Mouse (Mus musculus) ES-Bruce4 (cell line): ENCODE data around the gene Hcrt. TPM values are rescaled to one million over a fixed set of nuclear protein-coding genes. Genes with fewer than 3 reads are reported as not detected.
A peak's percentile ranks its signal among the peaks of the same experiment; 100 is the strongest.
"Not testable (repeated sequence)": the region's sequence is repeated elsewhere in the genome, so short reads cannot be mapped to it uniquely, and the experiment has no call there.

Experiments
- H3K27ac ChIP-seq: 2 replicates; pipeline ENCODE4 v1.5.1; 2012; ENCODE audit warnings: low read length, inconsistent platforms; ENCODE audit not compliant: insufficient read depth
- H3K27me3 ChIP-seq: 2 replicates; pipeline ENCODE4 v1.6.1; 2012; ENCODE audit warnings: mild to moderate bottlenecking, low read length, inconsistent platforms; ENCODE audit not compliant: control insufficient read depth, poor library complexity, insufficient read depth, severe bottlenecking
- H3K36me3 ChIP-seq: 2 replicates; pipeline ENCODE4 v1.6.1; 2012; ENCODE audit warnings: inconsistent platforms, mild to moderate bottlenecking, low read length, moderate library complexity; ENCODE audit not compliant: control insufficient read depth, poor library complexity, insufficient read depth, severe bottlenecking
- H3K4me1 ChIP-seq: one replicate; pipeline ENCODE4 v1.8.1; 2011; ENCODE audit warnings: low read length; ENCODE audit not compliant: control insufficient read depth, insufficient read depth
- H3K4me3 ChIP-seq: 2 replicates; pipeline ENCODE4 v1.5.1; 2011; ENCODE audit warnings: low read depth, mild to moderate bottlenecking, low read length
- H3K9ac ChIP-seq: 2 replicates; pipeline ENCODE4 v1.6.1; 2012; ENCODE audit warnings: low read depth, mild to moderate bottlenecking, inconsistent platforms; ENCODE audit not compliant: poor library complexity, severe bottlenecking
- H3K9me3 ChIP-seq: replicated peaks from 2 replicates; pipeline ENCODE4 v1.6.1; 2012; ENCODE audit warnings: mild to moderate bottlenecking, low read length, inconsistent platforms; ENCODE audit not compliant: control insufficient read depth, poor library complexity, insufficient read depth, severe bottlenecking
- CTCF ChIP-seq: IDR thresholded peaks from one replicate; pipeline ENCODE4 v1.8.1; 2011; ENCODE audit warnings: low read depth, low read length
- EP300 ChIP-seq: IDR thresholded peaks from 2 replicates; pipeline ENCODE4 v1.6.1; 2011; ENCODE audit warnings: low read depth, low read length; ENCODE audit not compliant: insufficient read depth
- POLR2A ChIP-seq: IDR thresholded peaks from one replicate; pipeline ENCODE4 v1.8.1; 2011; ENCODE audit warnings: low read length; ENCODE audit not compliant: insufficient read depth
- polyA plus RNA-seq: library from polyadenylated mRNA; stranded (reverse); fragments of >200 nt; gene quantifications from 2 replicates; pipeline ENCODE4 v1.2.4, GENCODE M21; 2011; ENCODE audit warnings: low read depth; ENCODE audit not compliant: missing spikeins, insufficient read depth, insufficient read length

Hcrt gene
- polyA plus RNA-seq, 1 experiment = not detected

DNA sequence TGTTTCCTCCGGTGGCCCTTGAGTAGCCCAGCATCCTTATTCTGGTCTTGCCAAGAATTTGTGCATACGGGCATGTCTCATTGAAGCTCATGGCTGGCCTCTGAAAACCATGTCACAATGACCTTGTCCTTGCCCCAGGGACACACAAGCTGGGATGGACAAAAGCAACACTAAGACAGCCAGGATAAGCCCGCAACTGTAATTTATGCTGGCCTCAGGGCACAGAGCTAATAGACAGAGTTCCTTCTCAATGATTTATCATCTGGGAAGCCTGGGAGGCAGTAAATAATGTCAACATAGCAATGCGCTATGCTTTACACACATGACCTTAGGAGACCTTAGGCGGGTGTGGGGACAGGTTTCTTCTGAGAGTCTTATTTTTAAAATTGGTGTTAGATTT is 36.7 kb upstream of the Hcrt start:
- H3K4me1 ChIP-seq = no peaks in the 10 kb centered on the region
- no peaks in the 10 kb centered on the region for H3K9me3 ChIP-seq
- TF ChIP-seq POLR2A (no peak), EP300 (no peak), CTCF (no peak)
- H3K36me3 ChIP-seq = no peaks in the 10 kb centered on the region
- no peak overlapping the region for H3K9ac ChIP-seq
- H3K4me3 ChIP-seq = no peak overlapping the region
- H3K27ac ChIP-seq = no peak overlapping the region
- H3K27me3 ChIP-seq = no peaks in the 10 kb centered on the region

DNA sequence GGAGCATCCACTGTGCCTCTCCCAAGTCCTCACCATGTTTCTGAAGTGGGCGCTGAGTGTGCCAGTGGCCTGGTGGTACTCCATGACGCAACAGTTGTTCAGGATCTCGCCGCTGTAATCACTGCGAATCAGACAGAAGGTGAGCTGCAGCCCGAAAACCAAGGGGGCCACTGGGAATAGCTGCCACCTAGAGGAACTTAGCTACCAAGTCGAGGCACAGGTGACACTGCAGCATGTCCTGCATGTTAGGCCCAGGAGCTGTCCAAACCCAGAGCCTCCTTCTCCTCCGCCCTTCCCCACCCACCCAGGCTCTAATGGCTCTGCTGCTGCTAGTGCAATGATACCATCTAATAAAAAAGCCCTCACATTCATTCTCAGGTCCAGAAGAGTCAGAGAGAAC is 33.9 kb upstream of the Hcrt start:
- peak; percentile 57 for TF ChIP-seq CTCF
- no peak for TF ChIP-seq POLR2A
- Histone ChIP-seq H3K27ac (no peak overlapping the region), H3K36me3 (no peaks in the 10 kb centered on the region), H3K4me3 (no peak overlapping the region), H3K27me3 (no peaks in the 10 kb centered on the region), H3K4me1 (no peaks in the 10 kb centered on the region), H3K9ac (no peak overlapping the region), H3K9me3 (no peaks in the 10 kb centered on the region)

DNA sequence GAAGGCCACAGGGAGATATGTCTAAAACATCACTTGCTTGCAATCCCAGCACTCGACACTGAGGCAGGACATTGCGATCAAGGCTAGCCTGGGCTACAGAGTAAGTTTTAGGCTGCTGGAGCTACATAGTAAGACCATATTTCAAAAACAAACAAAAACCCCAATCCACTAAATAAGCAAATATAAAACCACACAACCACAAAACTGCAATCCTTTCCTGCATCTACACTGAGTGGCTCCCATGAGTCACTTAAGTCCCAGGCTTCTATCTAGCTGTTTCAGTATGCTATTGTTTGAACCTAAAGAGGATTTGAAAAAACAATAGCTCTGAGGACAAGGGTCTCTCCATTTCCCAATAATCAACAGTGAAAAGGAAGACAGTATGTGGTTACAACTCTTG is 32.7 kb upstream of the Hcrt start:
- Histone ChIP-seq H3K27ac (no peak overlapping the region), H3K9me3 (no peaks in the 10 kb centered on the region), H3K27me3 (no peaks in the 10 kb centered on the region), H3K4me1 (no peaks in the 10 kb centered on the region), H3K4me3 (no peak overlapping the region), H3K36me3 (no peaks in the 10 kb centered on the region), H3K9ac (no peak overlapping the region)
- no peak for TF ChIP-seq CTCF
- no peak for TF ChIP-seq EP300
- no peak for TF ChIP-seq POLR2A

DNA sequence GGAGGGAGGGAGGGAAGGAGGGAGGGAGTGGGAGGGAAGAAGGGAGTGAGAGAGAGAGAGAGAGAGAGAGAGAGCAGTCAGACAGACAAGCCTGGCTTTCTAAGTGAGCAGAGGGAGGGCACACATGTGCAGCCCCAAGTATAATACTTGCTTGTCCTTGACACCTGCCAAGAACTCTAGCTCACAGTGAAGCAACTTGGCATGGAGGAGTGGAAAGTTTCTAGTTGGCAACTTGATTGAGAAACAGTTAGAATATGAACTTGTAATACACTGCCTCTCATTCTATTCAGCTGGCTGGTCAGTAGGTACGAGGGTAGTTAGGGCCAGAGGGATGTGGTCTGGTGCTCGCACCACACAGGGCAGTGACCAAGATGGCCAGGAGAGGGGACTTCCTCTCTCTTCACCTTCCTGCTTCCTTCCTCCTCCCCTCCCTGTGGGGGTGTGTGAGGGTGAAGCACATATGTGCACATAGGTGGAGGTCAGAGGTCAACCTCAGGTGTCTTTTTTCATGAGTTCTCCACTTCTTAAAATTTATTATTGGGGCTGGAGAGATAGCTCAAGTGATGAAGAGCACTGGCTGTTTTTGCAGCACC is 28.8 kb upstream of the Hcrt start:
- Histone ChIP-seq H3K27ac (no peak overlapping the region), H3K9me3 (no peaks in the 10 kb centered on the region), H3K27me3 (no peaks in the 10 kb centered on the region), H3K4me3 (no peak overlapping the region), H3K36me3 (no peaks in the 10 kb centered on the region), H3K9ac (no peak overlapping the region), H3K4me1 (no peaks in the 10 kb centered on the region)
- TF ChIP-seq CTCF (no peak), POLR2A (no peak), EP300 (no peak)

DNA sequence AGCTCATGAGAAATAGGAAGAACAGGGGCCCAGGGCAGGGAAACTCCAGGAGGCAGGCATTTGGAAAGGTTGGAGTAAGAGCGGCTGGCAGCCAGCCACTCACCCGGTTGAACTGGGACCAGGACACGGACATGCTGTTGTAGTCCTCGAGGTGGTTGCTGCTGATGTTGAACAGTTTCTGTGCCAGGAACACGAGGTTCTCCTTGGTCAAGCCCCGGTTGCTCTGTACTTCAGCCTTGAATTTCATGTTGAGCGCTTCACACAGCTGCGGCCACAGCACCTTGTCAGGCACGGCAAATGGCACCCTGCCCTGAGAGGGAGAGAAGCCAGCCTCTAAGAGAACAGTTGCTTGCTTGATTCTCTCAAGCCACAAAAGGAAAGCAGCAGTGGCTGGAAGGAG is 27.9 kb upstream of the Hcrt start:
- not testable (repeated sequence) for H3K4me3 ChIP-seq, H3K36me3 ChIP-seq, H3K27ac ChIP-seq, H3K27me3 ChIP-seq, H3K9ac ChIP-seq, H3K9me3 ChIP-seq, H3K4me1 ChIP-seq

DNA sequence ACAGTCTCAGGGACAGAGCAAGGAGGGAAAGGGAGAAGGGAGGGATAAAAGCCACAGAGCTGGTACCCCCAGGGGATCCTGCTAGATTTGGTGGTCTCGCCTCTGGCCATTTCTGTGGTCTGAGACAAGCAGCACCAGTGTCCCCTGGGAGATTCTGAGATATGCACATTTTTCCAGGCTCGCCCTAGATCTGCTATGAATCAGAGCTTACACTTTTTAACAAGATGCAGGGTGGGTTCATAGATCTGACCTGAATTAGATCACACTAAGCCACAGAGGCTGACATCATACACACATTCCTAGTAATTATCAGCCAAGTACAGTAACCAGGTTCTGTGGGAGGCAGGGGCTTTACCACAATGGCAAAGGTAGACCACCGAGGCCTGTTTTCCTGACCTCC is 27.0 kb upstream of the Hcrt start:
- Histone ChIP-seq H3K9me3 (no peaks in the 10 kb centered on the region), H3K9ac (no peak overlapping the region), H3K36me3 (no peaks in the 10 kb centered on the region), H3K27me3 (no peaks in the 10 kb centered on the region), H3K4me1 (no peaks in the 10 kb centered on the region), H3K27ac (no peak overlapping the region), H3K4me3 (no peak overlapping the region)
- TF ChIP-seq CTCF (no peak), POLR2A (no peak), EP300 (no peak)

DNA sequence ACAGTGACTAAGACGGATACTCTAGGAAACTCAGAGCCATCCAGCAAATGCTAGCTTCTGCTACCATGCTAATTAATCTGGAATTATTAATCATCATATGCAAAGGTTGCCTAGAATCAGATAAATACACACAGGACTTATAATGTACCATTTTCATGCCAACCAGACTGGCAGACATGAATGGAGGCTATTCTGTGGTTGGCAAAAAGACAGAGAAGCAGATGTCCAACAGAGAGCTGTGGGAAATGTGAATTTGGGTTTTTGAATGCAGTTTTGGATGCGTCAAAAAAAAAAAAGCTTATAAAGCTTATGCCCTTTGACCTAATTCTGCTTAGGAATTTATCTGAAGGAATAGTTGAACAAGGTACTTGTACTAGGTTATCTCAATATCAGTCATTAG is 23.0 kb upstream of the Hcrt start:
- H3K9me3 ChIP-seq = no peaks in the 10 kb centered on the region
- H3K27ac ChIP-seq = no peak overlapping the region
- H3K4me3 ChIP-seq = no peak overlapping the region
- H3K27me3 ChIP-seq = no peaks in the 10 kb centered on the region
- TF ChIP-seq POLR2A = no peak
- no peak for TF ChIP-seq CTCF
- TF ChIP-seq EP300 = no peak
- H3K36me3 ChIP-seq = no peaks in the 10 kb centered on the region
- H3K9ac ChIP-seq = no peak overlapping the region
- H3K4me1 ChIP-seq = peaks cover 7% of the 10 kb centered on the region
